In genomic region chr10:94495496-94496235, GRCm38 (mm10) we compare ENCODE assay signal across 17 mouse cellular contexts.
DNase-seq lines count a peak whose midpoint lies in the region; ATAC-seq and TF ChIP-seq lines count a peak whose summit lies in the region.
"Had no signal": no experiment of that assay in that cellular context is flagged by ENCODE, and none has a peak within 500 bp of the region (broad histone marks: within the 10 kb centered on the region; RNA-seq: fewer than 3 reads in every experiment).

No protein-coding gene starts in this region.

- no peak for TF ChIP-seq POLR2A in myocyte (IDR thresholded peaks at IDR 0.05; ENCODE audit: insufficient read length, low read depth)

- ATAC-seq in intestine, embryonic 16.5 days, result no peak
- no peak for ATAC-seq in intestine, embryonic 15.5 days
- ATAC-seq in hindbrain, embryonic 14.5 days (ENCODE audit: low FRiP score), result no peak
- ATAC-seq: liver, postnatal 0 days had no signal

- H3K9me3 ChIP-seq in intestine, embryonic 16.5 days (ENCODE audit: control insufficient read depth, low read length), result no peaks in the 10 kb centered on the region
- H3K9me3 ChIP-seq in intestine, embryonic 15.5 days, result no peaks in the 10 kb centered on the region
- H3K9me3 ChIP-seq in hindbrain, embryonic 14.5 days (ENCODE audit: control insufficient read depth, low read length), result no peaks in the 10 kb centered on the region
- H3K9me3 ChIP-seq: forebrain, embryonic 10.5 days; G1E; heart, embryonic 10.5 days had no signal

- no peaks in the 10 kb centered on the region for H3K79me2 ChIP-seq in myocyte (ENCODE audit: control insufficient read depth, insufficient read depth)

- 78% methylated on average over 7 of the region's 7 CpGs for WGBS in intestine, embryonic 16.5 days
- 80% methylated on average over 7 of the region's 7 CpGs for WGBS in intestine, embryonic 15.5 days
- WGBS in hindbrain, embryonic 14.5 days, result 83% methylated on average over 7 of the region's 7 CpGs

- H3K36me3 ChIP-seq in intestine, embryonic 16.5 days (ENCODE audit: control insufficient read depth, insufficient read depth, low read length), result no peaks in the 10 kb centered on the region
- no peaks in the 10 kb centered on the region for H3K36me3 ChIP-seq in intestine, embryonic 15.5 days
- H3K36me3 ChIP-seq in hindbrain, embryonic 14.5 days (replicated peaks; ENCODE audit: control insufficient read depth, insufficient read depth), result no peaks in the 10 kb centered on the region
- no peaks in the 10 kb centered on the region for H3K36me3 ChIP-seq in myocyte (ENCODE audit: control insufficient read depth, insufficient read depth)
- H3K36me3 ChIP-seq: forebrain, embryonic 10.5 days; G1E; heart, embryonic 10.5 days had no signal

- H3K4me2 ChIP-seq in intestine, embryonic 16.5 days (ENCODE audit: low read depth, low read length), result no peak overlapping the region
- H3K4me2 ChIP-seq in intestine, embryonic 15.5 days (replicated peaks), result no peak overlapping the region
- no peak overlapping the region for H3K4me2 ChIP-seq in hindbrain, embryonic 14.5 days (replicated peaks)
- peak overlapping the region; percentile 30 for H3K4me2 ChIP-seq in myocyte (ENCODE audit: low read depth)

- 0 out of 2 replicates have a peak overlapping the region, but pooled peaks have one; percentile 4 for H3K27ac ChIP-seq in intestine, embryonic 16.5 days (ENCODE audit: low read length)
- H3K27ac ChIP-seq in intestine, embryonic 15.5 days, result no peak overlapping the region
- peak overlapping the region; percentile 47; the same call in 1 of the 2 replicates for H3K27ac ChIP-seq in hindbrain, embryonic 14.5 days
- H3K27ac ChIP-seq: heart, embryonic 10.5 days; left cerebral cortex, adult 2 months had no signal

- DNase-seq in MN1 (ENCODE audit: low spot score), result peak; percentile 49
- no peak for DNase-seq in hindbrain, embryonic 14.5 days (ENCODE audit: low spot score)
- DNase-seq in adrenal gland, adult 8-10 months, result no peak
- DNase-seq in right cerebral cortex, postnatal 4 days, result no peak
- DNase-seq: adrenal gland, adult 2 months; cerebellum, adult 11-12 months; cerebellum, postnatal 36 days; heart, postnatal 10 days; liver; liver, postnatal 0 days had no signal

- peaks cover 9% of the 10 kb centered on the region for H3K4me1 ChIP-seq in intestine, embryonic 16.5 days (ENCODE audit: control insufficient read depth, insufficient read depth, low read length)
- peaks cover 16% of the 10 kb centered on the region; the same call in 1 of the 2 replicates for H3K4me1 ChIP-seq in intestine, embryonic 15.5 days (replicated peaks)
- peaks cover 23% of the 10 kb centered on the region for H3K4me1 ChIP-seq in hindbrain, embryonic 14.5 days (replicated peaks; ENCODE audit: control insufficient read depth, insufficient read depth, low read length)

- no peak overlapping the region for H3ac ChIP-seq in myocyte (ENCODE audit: control insufficient read depth, insufficient read length)

- no peak overlapping the region for H3K9ac ChIP-seq in intestine, embryonic 16.5 days (ENCODE audit: low read depth, low read length)
- H3K9ac ChIP-seq in intestine, embryonic 15.5 days, result no peak overlapping the region
- H3K9ac ChIP-seq in hindbrain, embryonic 14.5 days, result no peak overlapping the region
- H3K9ac ChIP-seq: liver, postnatal 0 days had no signal

- H3K27me3 ChIP-seq in intestine, embryonic 16.5 days (replicated peaks; ENCODE audit: control insufficient read depth, insufficient read depth, low read length), result no peaks in the 10 kb centered on the region
- no peaks in the 10 kb centered on the region for H3K27me3 ChIP-seq in intestine, embryonic 15.5 days (replicated peaks)
- H3K27me3 ChIP-seq in hindbrain, embryonic 14.5 days (ENCODE audit: control insufficient read depth, insufficient read depth, low read length), result no peaks in the 10 kb centered on the region
- no peaks in the 10 kb centered on the region for H3K27me3 ChIP-seq in myocyte (ENCODE audit: control insufficient read depth, insufficient read depth, insufficient read length)

- H3K4me3 ChIP-seq in intestine, embryonic 16.5 days (ENCODE audit: low read length), result no peak overlapping the region
- no peak overlapping the region for H3K4me3 ChIP-seq in intestine, embryonic 15.5 days (replicated peaks)
- no peak overlapping the region for H3K4me3 ChIP-seq in hindbrain, embryonic 14.5 days (replicated peaks; ENCODE audit: low read length)
- H3K4me3 ChIP-seq in myocyte, result no peak overlapping the region
- H3K4me3 ChIP-seq: forebrain, embryonic 10.5 days; heart, embryonic 10.5 days; left cerebral cortex, adult 2 months had no signal

TF ChIP-seq in myocyte, 11 proteins besides CTCF, POLR2A, EP300 and RAD21:
- no peak for TF ChIP-seq MAX (IDR thresholded peaks at IDR 0.05; ENCODE audit: low read depth)
- peak in 1 of 3 experiments; percentile 49 for TF ChIP-seq MYOD1 (IDR thresholded peaks at IDR 0.05; ENCODE audit: control insufficient read depth in 1 of 3, insufficient read length in 2 of 3, low read depth in 2 of 3)
- TF ChIP-seq REST (IDR thresholded peaks at IDR 0.05; ENCODE audit: insufficient read depth, insufficient read length), result no peak
- TF ChIP-seq E2F4 (IDR thresholded peaks at IDR 0.05; ENCODE audit: insufficient read depth), result no peak
- TF ChIP-seq POLR2AphosphoS2 (IDR thresholded peaks at IDR 0.05; ENCODE audit: insufficient read length, low read depth), result no peak
